Mouse (Mus musculus) heart, adult 11 months (tissue): ENCODE results near the gene Ppm1l.

ENCODE experiments used
- DNase-seq: peaks from one replicate; pipeline ENCODE4 v3.0.0; 2022

Ppm1l gene

DNA sequence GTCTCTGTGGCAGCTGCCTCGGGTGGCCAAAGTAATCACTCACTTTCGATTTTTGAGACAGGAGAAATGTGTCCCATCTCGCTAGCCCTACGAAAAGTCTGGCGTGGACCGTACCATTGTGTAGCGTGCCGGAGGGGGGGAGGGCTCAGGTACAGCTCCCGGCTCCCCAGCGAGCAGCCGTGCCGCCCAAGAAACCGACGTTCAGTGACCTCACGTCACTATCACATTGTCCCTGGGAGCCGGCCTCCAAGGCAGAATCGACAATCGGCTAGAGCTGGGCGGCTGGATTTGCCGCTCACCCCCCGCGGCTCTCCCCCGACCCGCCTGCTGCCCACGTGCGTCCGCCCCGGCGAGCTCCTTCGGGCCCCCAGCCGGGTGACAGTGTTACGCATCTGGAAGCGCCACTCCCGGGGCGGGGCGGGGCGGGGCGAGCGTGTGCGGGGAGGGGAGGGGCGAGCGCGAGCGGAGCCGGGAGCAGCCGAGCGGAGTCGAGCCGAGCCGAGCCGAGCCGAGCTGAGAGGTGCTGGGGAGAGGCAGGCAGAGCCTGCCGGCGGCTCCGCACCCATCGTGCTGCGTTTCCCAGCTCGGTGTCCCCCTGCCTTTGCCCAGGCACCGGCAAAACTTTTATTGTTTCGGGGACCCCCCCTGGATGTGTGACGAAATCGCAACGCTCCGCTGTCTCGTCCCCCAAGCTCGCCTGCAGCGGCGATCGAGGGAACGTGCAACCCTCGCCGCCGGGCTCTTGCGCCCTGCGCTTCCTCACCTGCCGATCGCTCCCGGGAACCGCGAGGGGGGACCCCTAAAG lies at the start of gene Ppm1l:
TSS of gene Ppm1l (plus strand) at position 471 of the 805 bp plus-strand sequence.
- DNase-seq = peak; percentile 99

- peak; percentile 96 for DNase-seq
Measured at GRCm38 (mm10) chr3:69271812-69272211, 44.8 kb upstream of the Ppm1l start.

DNA sequence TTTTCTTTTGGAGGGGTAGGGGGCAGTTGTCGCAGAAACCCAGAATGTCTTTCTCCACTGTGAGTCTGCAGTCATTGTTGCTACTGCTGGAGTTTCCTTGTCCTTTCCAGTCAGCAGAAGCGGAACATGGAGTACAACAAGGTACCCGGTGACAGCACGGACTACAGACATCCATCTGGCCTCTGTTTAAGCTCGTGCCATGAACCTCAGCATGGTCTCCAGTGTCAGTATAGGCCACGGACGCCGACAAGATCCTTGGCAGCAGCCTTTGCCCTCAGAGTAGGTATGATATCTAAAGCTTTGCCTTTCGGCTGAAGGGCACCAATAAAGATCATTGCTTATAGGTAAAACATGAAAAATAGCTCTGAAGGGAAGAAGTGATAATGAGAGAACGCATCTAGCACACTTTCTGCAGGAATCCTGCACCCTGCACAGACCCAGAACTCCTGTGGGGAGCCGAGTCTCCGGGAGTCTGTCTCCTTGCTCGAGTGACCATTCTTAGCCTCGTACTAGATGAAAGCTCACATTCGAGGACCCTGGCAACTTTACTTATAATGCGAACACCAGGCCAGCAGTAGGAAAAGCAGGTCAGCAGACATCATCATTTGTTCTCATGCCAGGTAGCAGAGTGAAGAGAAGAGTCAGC lies 42.5 kb upstream of the Ppm1l start:
- DNase-seq = peak; percentile 63

- DNase-seq = peak; percentile 69
Measured at GRCm38 (mm10) chr3:69274664-69275312, 41.9 kb upstream of the Ppm1l start.

DNA sequence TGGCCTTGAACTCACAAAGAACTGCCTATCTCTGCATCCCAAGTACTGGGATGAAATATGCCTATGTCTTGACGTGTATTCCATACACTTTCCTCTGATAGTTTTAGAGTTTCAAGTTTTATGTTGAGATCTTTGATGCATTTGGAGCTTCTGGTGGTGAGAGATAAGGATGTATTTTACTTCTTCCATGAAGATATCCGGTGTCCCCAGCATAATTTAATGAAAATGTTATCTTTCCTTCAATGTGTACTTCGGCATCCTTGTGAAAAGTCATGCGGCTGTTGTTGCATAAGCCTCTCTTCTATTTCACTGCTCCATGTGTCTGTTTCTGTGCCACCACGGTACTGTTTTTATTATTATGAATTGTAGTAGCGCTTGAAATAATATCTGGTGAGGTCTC lies 38.0 kb upstream of the Ppm1l start:
- DNase-seq = no peak

- DNase-seq = peak; percentile 90
Measured at GRCm38 (mm10) chr3:69282406-69282805, 34.3 kb upstream of the Ppm1l start.

GRCm38 (mm10) chr3:69283085-69283847 lies 33.4 kb upstream of the Ppm1l start:
- DNase-seq = peak; percentile 28

DNA sequence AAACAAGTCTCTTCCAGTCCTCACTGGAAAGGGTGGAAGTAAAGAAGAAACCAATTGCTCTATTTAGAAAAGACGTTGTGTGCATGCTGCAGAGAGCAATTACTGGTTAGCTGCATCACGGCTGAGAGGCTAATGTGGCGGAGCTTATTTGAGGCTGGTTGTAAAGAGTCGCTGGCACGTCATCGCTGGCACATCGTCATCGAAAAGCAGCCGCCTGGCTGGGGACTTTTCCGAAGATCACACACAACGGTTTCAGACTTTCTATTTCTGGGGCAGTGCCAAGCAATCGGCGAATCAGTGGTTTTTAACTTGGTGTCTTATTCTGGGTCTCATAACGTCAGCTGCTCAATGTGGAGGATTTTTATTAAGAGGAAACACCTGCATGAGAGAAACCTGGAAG lies 26.8 kb upstream of the Ppm1l start:
- DNase-seq = peak; percentile 64

GRCm38 (mm10) chr3:69290294-69290693 lies 26.4 kb upstream of the Ppm1l start:
- peak; percentile 87 for DNase-seq

DNA sequence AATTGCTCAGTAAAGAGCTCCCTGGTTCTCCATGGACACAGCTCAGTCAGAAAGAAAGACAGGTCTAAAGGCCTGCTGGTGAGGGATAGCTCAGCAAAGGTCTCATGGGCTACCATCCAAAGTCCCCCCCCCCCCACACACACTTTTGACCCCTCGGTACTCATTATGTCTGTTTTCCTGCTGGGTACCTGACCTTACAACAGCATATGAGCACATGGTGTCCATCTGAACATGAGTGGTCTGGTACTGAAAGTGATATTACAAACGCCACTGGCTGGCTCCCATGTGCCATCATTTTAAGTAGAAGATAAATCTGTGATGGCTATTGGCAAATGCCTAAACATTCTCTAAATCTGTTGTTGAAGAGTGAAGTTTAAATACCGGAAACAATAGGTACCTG lies 25.8 kb upstream of the Ppm1l start:
- peak; percentile 68 for DNase-seq

DNA sequence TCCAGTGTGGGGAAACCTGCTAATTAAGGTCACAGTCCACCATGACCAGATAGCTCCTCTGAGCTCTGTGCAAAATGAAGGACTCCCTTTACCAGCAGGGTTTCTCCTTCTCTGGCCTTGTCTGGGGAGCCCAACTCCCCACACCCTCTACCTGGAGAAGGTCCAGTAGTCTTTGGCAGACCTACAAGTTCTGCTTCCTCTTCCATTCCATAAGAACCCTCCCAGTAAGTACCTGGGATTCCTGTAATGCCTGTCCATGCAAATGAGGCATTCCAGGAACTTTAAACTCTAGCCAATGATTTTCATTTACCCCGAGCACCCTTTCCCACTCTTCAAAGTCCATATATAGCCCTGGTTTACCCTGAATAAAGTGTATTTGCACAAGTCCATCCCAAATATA lies 24.0 kb upstream of the Ppm1l start:
- peak; percentile 77 for DNase-seq

GRCm38 (mm10) chr3:69296270-69296669 lies 20.4 kb upstream of the Ppm1l start:
- peak; percentile 80 for DNase-seq

GRCm38 (mm10) chr3:69300121-69300520 lies 16.5 kb upstream of the Ppm1l start:
- peak; percentile 41 for DNase-seq

GRCm38 (mm10) chr3:69315810-69316390 lies 761 bp upstream of the Ppm1l start:
- no peak for DNase-seq

- peak; percentile 87 for DNase-seq
Measured at GRCm38 (mm10) chr3:69317251-69318125, 827 bp downstream of the Ppm1l start.

- peak; percentile 91 for DNase-seq
Measured at GRCm38 (mm10) chr3:69318131-69318951, 1.7 kb downstream of the Ppm1l start.

DNA sequence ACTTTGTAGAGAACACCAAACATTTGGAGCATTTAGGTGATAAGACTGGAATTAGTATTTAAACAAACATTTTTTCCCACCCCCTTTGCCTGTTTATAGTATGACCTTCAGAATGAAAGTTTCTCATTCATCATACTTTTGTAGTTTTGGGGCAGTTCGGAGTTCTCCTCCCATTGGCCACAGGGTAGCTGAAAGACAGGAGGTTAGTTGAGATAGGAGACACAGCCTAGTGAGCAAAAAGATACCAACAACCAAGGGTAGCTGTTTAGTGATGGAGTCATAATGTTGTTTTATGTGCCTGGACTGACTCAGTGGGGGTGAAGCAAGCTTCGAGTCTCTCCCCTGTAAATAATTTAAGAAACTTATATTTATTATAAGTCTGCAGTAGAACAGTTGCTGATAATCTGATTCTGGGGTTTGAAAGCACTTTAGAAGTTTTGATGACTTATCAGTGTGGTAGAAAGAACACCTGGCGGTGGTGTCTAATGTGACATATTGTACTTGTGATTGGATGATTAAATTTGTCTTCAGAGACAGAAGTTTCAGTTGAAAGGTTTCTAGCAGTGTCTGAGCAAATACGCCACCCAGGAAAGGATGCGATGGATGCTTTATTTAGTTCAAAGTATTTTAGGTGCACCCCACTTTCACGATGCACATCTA lies 2.5 kb downstream of the Ppm1l start:
- peak; percentile 19 for DNase-seq

- peak; percentile 93 for DNase-seq
Measured at GRCm38 (mm10) chr3:69323982-69324381, 7.3 kb downstream of the Ppm1l start.

- no peak for DNase-seq
Measured at GRCm38 (mm10) chr3:69329910-69330309, 13.2 kb downstream of the Ppm1l start.

GRCm38 (mm10) chr3:69333819-69334218 lies 17.2 kb downstream of the Ppm1l start:
- peak; percentile 67 for DNase-seq
